Mouse (Mus musculus) ES-Bruce4 (cell line): Measurements from ENCODE around the gene Crygb.

Experiments
- CTCF ChIP-seq: IDR thresholded peaks from one replicate; pipeline ENCODE4 v1.8.1; 2011; ENCODE audit warnings: low read depth, low read length
- EP300 ChIP-seq: IDR thresholded peaks from 2 replicates; pipeline ENCODE4 v1.6.1; 2011; ENCODE audit warnings: low read depth, low read length; ENCODE audit not compliant: insufficient read depth
- POLR2A ChIP-seq: IDR thresholded peaks from one replicate; pipeline ENCODE4 v1.8.1; 2011; ENCODE audit warnings: low read length; ENCODE audit not compliant: insufficient read depth

DNA sequence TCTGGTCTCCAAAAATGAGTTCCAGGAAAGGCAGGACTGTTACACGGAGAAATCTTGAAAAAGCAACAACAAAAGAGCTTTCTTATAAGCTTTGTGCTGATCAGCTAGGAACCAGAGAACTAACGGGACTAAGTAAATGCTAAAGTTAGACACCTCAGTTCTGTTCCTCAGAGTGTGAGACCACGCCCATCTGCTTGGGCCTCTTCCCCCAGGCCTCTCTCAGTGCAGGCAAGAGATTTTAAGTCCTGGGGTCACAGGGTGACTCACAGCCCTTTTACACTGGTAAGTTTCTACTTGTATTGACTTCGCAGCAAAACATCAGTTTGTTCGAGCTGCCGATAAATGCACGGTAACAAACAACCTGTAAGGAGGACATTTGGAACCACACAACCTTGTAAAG, 30.4 kb downstream of the Crygb start:
- no peak for TF ChIP-seq POLR2A
- TF ChIP-seq CTCF: no peak
- TF ChIP-seq EP300: no peak
